Mouse (Mus musculus) megakaryocyte, embryonic 14.5 days (primary cell): ENCODE measurements around the gene Pygb.

Experiments
- FLI1 ChIP-seq: IDR thresholded peaks from 2 replicates; pipeline ENCODE4 v1.6.1; 2012; ENCODE audit warnings: low read length, inconsistent platforms, mixed read lengths
- GATA1 ChIP-seq: IDR thresholded peaks from 3 replicates; pipeline ENCODE4 v1.6.1; 2012; ENCODE audit warnings: mixed read lengths, low read length, inconsistent platforms, borderline replicate concordance

GRCm38 (mm10) chr2:150808381-150808780, 21.8 kb downstream of the Pygb start:
- TF ChIP-seq GATA1 (no peak), FLI1 (no peak)
